Mouse (Mus musculus) kidney, postnatal 14 days (tissue): ENCODE measurements around the gene Ost4.

ENCODE experiments used
- DNase-seq: peaks from one replicate; pipeline ENCODE4 v3.0.0; 2022; ENCODE audit warnings: mixed read lengths

Gene Ost4

DNA sequence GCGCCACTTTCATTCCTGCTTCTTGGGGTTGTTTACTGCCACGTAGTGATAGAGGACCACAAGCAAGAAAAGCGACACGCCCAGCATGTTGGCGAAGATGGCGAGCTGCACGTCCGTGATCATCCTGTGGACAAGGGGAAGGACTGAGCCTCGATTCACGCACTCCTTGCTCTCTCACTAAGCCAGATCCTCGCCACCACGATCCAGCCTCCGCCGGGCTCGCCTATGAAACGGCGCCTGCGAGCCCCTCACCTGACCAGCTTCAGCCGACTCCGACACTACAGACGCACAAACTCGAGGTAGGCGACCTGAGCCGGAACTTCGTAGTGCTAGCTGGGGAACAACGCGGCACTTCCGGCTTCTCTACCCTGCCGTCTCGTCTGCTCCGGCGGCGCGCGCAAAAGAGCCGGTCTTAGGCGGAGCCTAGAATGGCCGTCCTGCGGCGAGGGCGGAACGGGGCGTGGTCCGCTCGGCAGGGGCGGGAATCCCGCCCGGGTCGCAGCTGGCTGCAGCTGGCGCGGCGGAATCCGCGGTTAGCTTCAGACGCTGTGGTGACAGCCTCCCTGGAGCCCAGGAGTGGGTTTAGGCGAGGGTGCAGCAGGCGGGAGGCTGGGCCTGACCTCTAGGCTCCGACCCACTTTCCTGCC lies at the start of gene Ost4:
Ost4 (minus strand) TSS at position 376 of the 647 bp plus-strand sequence.
- peak; percentile 99 for DNase-seq

DNA sequence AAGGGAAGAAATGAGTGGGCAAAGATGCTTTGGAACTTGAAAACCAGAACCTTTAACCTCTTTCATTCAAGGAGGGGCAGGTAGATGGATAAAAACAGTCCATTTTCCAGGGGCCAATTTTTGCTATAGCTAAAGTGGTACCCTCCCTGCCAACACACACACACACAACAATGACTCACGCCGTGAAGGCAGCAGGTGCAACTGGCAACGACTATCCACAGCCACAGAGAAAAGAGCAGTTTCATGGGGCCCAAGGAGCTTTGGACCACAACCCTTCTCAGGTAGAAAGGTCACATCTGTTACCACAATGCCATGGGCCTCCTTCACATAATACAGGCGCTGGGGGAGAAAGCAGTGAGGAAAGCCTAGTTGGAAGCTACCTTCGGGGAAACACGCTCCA lies 48.2 kb upstream of the Ost4 start:
- no peak for DNase-seq

DNA sequence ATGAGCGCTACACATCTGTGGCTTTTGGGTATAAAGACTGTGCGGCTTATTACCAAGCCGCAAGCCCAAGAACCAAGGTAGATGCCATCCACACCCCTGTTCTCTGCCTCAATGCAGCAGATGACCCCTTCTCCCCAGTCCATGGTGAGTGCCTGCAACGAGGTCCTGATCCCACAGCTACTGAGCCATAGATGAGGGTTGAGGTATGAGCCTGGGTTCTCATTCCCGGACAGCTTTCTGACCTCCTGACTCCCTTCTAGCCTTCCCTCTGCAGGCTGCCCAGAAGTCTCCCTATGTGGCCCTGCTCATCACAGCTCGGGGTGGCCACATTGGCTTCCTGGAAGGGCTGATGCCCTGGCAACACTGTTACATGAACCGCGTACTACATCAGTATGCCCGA lies 47.0 kb upstream of the Ost4 start:
- DNase-seq: no peak

DNA sequence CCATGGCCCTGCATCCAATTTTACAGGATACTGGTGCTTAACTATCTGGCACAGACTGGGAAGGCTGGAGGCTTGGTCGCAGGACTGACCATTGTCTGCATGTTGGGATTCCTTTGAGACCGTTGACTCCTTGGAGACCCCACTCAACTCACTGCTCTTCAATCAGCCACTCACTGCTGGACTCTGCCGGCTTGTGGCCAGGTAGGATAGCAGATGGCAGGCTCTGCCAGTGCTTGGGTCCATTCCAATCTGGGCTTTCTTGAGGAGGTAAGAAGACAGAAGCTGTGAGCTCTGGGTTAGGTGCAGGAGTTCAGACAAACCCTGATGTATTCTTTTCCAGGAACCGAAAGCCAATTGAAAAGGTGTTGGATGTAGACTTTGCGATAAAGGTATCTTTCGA lies 46.5 kb upstream of the Ost4 start:
- DNase-seq: no peak

DNA sequence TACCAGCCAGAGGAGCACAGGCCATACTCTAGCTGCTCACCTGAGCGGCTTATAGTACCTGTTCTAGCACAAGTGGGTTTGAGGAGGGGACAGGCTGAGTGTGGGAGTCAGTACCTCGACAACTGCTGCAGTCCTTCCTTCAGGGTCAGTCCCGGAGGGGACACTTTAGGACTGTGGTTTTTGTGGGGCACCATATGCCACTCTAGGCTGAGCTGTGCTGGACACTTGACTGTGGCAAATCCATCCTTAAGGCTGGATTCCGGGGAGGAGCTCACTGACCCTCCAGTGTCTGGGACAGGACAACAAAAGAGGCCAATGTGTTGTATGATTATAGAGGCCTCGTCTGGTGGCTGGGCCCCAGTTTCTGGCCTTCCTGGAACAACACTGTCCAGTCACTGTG lies 45.0 kb upstream of the Ost4 start:
- no peak for DNase-seq

DNA sequence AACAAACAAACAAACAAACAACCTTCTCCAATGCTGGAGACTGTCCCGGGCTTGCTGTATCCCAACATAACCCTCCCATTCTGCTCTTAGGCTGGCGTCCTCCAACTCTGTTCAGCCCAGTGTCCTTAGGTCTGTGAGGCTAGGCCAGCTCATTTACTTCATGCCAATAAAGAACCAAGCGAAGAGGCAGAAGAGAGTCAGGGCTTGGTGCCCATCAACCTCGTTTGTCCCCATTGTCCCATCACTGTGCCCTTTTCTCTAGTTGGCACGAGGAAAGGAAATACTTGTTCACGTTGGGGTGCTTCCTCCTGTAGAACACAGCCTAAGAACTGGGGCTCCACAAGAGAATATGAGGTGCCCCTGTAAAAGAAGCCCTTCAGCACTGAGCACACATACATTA lies 44.1 kb upstream of the Ost4 start:
- DNase-seq: no peak

DNA sequence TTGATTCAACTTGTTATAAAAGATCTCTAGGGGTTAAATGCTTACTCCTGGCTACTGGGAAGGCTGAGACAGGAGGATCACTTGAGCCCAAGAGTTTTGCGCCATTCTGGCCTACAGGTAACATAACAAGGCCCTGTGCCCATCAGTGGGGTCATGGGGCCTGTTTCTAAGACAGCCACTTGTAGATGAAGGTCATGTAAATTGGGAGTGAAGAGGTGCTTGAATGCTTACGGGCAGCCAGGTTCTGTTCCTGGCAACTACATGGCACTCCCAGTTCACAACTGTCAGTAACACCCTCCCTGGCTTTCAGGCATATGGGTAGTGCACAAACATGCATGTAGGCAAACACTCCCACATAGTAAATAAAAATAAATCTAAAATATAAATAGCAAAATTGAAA lies 43.3 kb upstream of the Ost4 start:
- no peak for DNase-seq

DNA sequence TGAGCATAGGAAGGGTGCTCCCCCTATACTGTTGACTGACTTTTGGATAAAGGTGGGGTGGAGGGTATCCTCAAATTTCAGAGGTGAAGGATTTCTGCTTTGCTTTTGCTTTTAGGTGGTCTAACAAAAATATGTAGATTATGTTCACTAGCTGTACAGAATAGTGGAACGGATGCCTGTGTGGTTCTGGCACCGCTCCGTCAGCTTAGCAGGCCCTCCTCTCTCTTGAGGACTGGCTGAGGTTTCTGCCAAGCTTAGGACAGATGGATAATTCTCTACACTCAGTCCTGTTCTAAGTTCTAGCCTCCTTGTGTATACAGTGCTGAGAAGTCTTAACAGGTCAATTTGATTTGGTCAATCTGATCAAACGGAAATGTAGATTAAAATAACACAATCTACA lies 42.9 kb upstream of the Ost4 start:
- no peak for DNase-seq

DNA sequence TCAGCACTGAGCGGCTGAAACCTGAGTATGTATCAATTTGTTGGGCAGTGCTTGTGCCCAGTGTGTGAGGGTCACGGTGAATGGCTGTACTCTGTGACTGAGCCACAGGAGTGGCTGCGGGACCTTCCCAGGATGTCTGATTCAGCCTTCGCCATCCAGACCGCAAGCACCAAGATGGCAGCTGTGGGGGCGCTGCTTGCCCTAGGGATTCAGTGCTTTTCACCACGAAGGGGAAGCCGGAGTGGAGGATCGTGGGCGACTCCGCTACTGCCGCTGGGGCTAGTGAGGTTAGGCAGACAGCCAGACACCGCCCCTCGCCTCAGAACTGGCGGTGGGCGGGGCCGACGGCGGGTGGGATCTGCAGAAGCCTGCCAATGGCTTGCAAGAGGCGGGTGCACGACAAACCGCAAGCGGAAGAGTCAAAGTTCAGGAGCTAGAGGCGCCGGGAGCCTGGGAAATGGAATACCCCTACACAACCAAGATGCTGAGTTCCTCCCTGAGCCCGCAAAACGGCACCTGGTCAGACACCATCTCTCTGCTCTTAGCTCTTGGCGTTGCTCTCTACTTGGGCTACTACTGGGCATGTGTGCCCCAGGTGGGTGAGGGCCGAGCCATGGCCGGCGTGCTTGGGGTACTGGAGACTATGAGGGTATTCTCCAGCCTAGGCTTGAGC lies 42.2 kb upstream of the Ost4 start:
- DNase-seq: peak; percentile 97

DNA sequence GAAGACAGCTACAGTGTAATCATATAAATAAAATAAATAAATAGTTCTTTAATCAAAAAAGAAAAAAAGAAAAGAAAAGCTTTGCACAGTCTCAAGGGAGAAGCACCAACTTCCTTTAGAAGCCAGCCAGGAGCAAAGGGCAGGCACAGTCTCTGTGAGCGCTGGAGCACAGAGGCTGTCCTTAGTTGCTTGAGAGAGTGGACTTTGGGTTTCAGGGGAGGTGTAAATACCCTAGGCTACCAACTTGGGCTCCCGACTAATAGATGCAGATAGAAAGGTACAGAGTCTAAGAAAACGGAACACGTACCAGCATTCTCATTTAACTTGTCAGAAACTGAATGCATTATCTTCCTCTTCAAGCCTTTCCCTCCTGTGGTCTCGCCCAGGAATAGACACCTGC lies 41.0 kb upstream of the Ost4 start:
- DNase-seq: peak; percentile 67

DNA sequence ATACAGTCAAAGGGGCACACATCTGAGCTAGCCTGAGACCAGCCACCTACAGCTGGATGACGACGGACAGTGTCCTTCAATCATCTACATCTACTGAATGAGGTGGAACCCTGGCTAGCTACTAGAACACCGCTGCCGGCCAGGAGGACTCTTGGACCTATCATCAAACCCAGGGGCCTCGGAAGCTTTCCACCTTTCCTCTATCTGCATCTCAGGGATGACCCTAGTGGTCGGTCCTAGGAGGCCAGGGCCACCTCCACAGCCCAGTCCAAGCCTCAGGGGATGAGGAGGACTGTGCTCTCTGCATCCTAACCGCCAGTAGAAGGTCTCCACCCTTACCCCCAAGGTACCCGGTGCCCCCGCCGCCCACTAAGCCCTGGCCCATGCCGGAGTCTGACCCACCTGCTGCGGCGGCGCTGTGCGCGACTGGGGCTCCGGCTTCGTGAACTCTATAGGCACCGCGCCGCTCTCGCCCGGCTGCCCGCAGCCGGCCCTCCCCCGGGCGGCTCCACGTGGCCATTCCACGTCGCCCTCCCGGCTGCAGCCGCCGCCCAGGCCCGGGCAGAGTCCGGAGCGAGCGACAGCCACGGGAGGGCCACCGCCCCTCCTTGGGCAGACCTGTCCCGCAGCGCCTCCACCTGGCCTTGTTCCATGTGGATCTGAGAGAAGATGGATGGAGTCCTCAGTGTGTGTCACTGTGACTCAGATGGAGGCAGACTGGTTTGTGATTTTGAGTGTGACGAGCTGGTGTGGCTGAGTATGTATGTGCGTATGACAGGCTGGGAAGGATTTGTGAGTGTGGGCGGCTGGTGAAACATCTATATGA lies 37.6 kb upstream of the Ost4 start, which contains the start of gene Cgref1:
Cgref1 (minus strand) TSS at position 636 of the 826 bp plus-strand sequence.
- DNase-seq: peak; percentile 83

DNA sequence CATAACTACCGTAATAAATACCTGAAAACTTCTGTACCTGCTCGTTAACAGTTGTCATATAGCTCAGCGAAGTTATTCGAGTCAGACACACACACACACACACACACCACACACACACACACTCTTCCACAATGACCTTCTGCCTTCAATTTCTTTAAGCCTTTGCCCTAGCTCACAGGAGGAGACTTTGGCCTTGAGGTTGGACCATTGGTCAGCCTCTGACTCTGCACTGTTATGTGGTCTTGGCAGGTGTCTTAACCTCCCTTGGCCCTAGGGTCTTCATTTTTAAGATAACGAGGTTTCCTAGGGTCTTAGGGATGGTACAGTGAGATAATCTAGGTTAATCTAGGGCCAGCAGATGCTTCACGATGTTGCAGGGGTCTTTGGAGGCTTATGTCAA lies 36.8 kb upstream of the Ost4 start:
- no peak for DNase-seq

DNA sequence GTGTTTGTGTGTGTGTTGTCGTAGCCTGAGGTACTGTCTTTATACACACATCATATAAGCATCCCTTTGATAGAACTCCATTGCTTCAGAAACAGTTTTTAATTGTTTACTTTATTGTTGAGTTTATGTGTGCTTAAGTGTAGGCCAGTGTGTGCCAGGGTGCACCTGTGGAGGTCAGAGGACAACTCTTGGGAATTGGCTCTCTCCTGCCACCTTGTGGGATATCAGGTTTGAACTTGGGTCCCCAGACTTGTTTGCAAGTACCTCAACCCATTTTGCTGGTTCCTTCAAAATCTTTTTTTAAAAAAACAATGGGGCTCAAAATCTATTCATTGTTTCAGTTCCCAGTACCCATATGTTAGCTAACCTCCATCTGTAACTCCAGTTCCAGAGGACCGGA lies 35.4 kb upstream of the Ost4 start:
- no peak for DNase-seq

DNA sequence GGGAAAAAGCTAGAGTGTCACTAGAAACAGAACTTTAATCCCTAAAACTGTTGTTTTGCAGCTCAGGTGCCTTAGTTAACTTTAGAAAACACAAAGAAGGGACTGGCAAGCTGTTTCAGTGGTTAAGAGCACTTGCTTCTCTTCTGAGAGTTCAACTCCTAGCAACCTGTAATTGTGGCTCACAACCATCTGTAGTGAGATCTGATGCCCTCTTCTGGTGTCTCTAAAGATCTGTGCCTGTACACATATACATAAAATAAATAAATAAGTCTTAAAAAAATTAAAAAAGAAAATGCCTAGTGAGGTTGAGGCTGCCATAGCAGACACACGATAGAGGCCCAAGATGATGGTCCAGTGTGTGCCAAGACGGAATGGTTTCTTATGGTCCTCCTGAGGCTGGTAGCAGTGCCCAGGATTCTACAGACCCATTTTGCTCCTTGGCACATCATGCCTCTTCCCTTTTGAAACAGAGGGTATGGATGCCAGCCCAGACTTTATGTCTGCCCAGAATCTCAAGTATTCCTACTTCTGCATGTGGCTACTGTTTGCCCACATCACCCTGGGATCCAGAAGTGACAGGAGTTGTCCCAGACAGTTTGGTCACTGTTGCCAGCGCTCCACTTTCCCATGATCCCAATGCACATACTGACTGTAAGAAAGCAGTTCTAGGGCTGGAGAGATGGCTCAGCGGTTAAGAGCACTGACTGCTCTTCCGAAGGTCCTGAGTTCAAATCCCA lies 27.3 kb upstream of the Ost4 start:
- DNase-seq: no peak

DNA sequence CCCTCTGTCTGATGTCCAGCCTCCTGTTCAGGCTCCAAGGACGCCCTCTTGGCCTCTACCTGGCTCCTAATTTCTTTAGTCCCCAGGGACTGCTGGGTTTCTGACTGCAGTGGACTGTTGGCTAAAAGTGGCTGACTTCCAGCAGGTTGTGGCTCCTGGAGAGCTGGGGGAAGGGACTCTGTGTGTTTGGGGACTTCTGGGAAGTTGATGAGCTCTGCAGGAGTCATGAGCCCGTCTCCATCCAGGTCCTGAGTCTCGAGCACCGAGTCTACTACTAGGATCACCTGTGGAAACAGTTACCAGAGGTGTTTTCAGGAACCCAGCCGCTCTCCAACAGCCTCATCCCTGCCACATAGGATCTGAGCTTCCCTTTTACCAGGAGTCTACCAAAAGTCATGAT lies 26.1 kb upstream of the Ost4 start:
- DNase-seq: no peak

DNA sequence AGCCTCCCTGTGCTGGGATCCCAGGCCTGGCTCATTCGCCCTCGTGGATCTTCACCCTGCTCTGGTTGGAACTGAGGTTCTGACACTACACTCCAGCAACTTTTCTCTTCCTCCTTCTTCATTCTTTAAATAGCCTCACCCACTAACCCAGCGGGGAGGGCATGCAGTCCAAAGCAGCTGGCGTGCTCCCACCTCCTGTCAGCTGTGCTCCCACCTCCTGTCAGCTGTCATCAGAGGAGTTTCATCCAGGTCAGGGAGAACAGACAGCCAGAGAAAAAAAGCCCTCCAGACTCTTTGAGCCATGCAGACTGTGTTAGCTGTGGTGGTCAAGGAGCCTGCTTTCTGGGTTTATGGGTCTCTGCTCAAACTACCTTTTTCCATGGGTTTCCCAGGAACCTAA lies 23.8 kb upstream of the Ost4 start:
- no peak for DNase-seq

DNA sequence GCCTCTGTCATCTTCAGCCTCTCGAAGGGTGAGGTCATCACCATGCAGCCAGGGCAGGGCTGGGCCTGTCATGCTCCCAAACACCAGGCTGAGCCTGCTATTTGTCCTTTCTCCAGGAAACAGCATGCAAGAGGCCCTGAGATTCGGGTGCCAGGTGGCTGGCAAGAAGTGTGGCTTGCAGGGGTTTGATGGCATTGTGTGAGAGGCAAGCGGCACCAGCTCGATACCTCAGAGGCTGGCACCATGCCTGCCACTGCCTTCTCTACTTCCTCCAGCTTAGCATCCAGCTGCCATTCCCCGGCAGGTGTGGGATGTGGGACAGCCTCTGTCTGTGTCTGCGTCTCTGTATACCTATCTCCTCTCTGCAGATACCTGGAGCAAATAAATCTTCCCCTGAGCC lies 23.3 kb upstream of the Ost4 start:
- no peak for DNase-seq

DNA sequence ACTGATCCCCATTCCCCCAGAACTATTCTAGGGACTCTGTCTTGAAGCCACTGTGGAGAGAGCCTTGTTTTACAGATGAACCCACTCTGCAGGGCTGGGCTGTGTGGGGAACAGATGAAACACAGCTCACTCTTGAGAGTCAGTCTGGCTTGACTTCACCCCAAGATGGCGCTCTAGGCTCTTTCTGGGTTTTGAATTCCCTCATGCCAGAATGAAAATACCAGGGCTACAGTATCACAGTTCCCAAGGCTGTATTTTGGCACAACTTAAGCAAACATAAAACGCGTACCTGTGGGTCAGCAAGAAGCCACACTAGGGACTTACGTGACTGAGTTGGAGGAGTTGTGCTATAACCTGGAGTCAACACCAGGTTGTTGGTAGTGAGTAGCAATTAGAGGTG lies 22.5 kb upstream of the Ost4 start:
- DNase-seq: peak; percentile 79

DNA sequence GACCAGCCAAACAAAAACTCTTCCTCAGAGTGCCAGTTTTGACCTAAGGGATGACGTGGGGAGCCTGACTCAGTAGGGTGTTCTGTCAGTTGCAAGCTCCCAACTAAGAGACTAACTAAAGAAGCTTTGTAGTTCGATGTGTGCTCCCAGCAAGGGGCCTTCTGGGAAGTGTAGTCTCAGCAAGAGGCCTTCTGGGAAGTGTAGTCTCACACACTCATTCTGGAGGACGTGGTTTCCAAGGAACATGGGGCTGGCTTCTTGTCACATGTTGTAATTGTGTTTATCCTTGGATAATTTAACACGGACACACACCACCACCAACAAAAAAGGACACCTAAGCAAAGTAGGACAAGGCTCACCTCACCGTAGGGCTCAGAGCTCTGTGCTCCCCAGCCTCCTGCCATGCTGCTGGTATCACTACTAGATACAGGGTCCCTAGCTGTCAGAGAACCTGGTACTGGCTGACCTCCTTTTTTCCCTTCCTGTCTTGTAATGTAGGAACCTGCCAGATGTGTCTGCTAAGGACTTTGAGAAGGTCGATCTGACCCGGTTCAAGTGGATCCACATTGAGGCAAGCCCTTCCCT lies 20.4 kb upstream of the Ost4 start:
- peak; percentile 33 for DNase-seq

DNA sequence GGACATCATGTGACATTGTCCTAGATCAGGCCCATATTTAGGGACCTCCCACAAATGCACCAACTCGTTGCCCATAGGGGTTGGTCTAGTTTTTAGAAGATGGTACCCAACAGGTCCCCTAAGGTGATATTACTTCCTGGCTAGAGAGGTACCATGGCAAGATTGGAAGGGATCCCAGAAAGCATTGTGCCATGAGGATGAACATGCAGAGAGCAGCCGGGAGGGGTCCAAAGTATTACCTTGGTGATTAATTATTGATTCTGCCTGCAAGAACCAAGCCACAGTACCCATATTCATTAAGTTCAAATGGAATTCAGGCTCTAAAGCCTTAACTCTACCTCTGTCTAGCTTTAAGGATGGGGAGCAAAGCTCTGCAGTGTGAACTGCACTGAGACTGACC lies 18.5 kb upstream of the Ost4 start:
- peak; percentile 78 for DNase-seq

DNA sequence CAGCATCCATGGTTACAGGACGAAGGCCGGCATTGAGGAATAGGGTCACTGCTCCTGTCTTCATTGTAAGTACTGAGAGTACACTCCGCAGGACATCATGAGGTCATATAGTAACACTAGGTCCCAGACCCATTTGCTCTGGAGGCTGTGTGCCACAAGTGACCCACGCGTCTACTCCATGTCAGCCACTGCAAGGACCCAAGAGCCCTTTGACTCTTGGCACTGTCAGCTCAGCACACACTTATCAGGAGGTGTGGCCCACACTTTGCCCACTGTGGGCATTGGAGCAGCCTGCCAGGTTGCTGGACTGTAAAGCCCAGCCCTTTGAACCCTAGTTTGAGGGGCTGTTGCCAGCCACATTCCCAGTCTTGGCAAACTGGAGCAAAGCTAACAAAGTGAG lies 17.6 kb upstream of the Ost4 start:
- DNase-seq: peak; percentile 87

DNA sequence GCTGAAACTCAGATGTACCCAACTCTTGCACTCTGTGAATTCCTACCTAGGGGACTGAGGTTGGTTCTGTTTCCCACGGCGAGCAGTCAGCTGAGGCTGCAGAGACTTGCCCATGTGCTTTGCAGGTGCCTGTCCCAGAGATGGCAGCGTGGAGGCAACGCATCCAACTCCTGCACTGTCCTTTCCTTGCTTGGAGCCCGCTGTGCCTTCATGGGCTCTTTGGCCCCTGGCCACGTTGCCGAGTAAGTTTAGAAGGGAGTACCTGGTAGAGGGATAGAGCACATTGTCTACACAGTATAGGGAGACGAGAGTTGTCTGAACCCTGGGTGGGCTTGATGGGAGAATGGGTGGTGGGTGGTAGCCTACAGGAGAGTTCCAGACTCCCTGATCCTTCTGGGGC lies 17.0 kb upstream of the Ost4 start:
- DNase-seq: no peak

DNA sequence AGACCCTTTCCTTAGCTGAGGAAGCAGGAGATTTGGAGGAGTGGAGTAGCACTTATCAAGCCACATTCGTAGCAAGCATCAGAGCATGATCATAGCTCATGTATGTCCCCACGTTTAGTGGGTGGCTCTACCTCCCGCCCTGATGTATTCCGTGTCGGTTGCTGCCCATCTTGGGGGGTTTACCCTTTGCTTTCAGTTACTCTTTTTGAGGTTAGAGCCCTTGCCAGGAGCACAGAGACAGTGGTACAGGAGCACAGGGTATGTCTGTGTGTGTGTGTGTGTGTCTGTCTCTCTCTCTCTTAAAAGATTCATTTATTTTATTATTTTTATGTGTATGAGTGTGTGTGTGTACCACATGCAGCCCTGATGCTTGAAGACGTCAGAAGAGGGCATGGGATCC lies 15.5 kb upstream of the Ost4 start:
- no peak for DNase-seq
